Mouse (Mus musculus) liver, adult (tissue): Measurements from ENCODE around the gene Osbp.

Experiments
- GATA4 ChIP-seq: IDR thresholded peaks from 2 replicates; pipeline ENCODE4 v1.6.1; 2014; ENCODE audit warnings: mild to moderate bottlenecking, low read length; ENCODE audit not compliant: insufficient replicate concordance

Gene Osbp

GRCm38 (mm10) chr19:11965023-11965942 lies at the start of gene Osbp:
TSS of gene Osbp (plus strand) at chr19:11965941.
- TF ChIP-seq GATA4, result 0 out of 2 replicates have a peak, but pooled peaks have one; percentile 52

- TF ChIP-seq GATA4, result no peak
These were observed 43.7 kb upstream of the Osbp start for GRCm38 (mm10) chr19:11922068-11922467.

GRCm38 (mm10) chr19:11926380-11926779 lies 39.4 kb upstream of the Osbp start:
- no peak for TF ChIP-seq GATA4

- TF ChIP-seq GATA4, result no peak
These were observed 37.6 kb upstream of the Osbp start for GRCm38 (mm10) chr19:11928025-11928748.

GRCm38 (mm10) chr19:11949878-11950277 lies 15.9 kb upstream of the Osbp start:
- no peak for TF ChIP-seq GATA4

GRCm38 (mm10) chr19:11950747-11951146 lies 15.0 kb upstream of the Osbp start:
- no peak for TF ChIP-seq GATA4

GRCm38 (mm10) chr19:11954206-11954605 lies 11.5 kb upstream of the Osbp start:
- TF ChIP-seq GATA4, result no peak

- no peak for TF ChIP-seq GATA4
These were observed 9.1 kb upstream of the Osbp start for GRCm38 (mm10) chr19:11956636-11957035.

GRCm38 (mm10) chr19:11957396-11957795 lies 8.3 kb upstream of the Osbp start:
- no peak for TF ChIP-seq GATA4

GRCm38 (mm10) chr19:11957846-11958245 lies 7.9 kb upstream of the Osbp start:
- TF ChIP-seq GATA4, result no peak

GRCm38 (mm10) chr19:11964266-11964665 lies 1.5 kb upstream of the Osbp start:
- TF ChIP-seq GATA4, result no peak

GRCm38 (mm10) chr19:11966201-11966636 lies 478 bp downstream of the Osbp start:
- no peak for TF ChIP-seq GATA4

GRCm38 (mm10) chr19:11969155-11970050 lies 3.7 kb downstream of the Osbp start:
- TF ChIP-seq GATA4, result no peak

- no peak for TF ChIP-seq GATA4
These were observed 7.9 kb downstream of the Osbp start for GRCm38 (mm10) chr19:11973511-11974222.
